Mouse (Mus musculus) layer of hippocampus, adult 8-10 months (tissue): ENCODE data around the gene Dst. TPM values are rescaled to one million over a fixed set of nuclear protein-coding genes. Genes with fewer than 3 reads are reported as not detected.

Source experiments
- DNase-seq, 2 experiments: peaks; one replicate each; pipeline ENCODE4 v3.0.0; 2022; ENCODE audit warnings: low spot score in 2 of 2
- total RNA-seq, 4 experiments: library from RNA; stranded (reverse); gene quantifications; 2 replicates each; pipeline ENCODE4 v1.2.4; 2022

The Dst gene
- total RNA-seq, 4 experiments from 2014 or later: 211 to 239 (median 222) TPM

DNA sequence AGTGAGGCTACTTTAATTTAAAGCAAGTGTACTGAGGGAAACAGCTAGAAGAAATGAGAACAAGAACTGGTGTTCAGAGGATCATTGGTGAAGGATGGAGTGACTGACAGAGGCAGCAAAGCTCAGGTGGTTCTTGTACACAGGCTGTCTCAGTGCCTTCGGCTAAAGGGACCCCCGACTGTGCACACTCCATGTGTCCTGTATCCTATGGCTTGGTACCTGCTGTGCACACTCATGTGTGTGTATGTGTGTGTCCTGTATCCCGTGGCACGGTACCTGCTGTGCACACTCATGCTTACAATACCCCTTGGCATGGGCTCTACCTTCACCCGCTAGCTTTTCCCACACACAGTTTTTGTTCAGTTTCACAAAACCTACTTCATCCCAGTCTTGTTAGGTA, 217.1 kb downstream of the Dst start:
- no peak for DNase-seq

DNA sequence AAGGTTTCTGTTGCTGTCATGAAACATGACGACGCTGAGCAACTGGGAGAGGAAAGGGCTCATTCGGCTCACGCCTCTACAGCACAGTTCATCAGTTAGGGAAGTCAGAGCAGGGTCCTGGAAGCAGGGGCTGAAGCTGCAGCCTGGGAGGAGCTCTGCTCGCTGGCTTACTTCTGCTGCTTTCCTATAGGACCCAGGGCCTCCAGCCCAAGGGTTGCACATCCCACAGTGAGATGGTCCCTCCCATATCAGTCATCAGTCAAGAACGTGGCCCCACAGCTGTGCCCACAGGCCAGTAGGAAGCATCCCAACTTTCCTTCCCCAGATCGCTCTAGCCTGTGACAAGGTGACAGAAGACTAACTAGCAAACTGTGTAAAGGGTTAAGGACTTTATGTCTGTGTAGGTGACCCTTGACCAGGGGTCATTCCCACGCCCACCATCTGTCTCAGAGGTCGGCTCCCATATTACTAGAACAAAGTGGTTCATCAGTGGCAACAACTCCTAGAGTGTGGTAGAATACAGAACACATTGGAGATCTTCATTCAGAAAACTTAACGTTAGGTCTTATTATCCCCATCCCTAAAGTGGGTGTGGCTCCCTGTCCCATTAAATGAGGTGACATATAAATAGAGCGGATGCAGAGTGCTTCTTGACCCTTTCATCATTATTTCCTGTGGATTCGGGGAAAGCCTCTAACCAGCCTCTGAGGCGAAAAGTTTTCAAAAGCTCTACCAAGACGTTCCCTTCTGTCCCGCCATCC, 219.9 kb downstream of the Dst start:
- no peak for DNase-seq

DNA sequence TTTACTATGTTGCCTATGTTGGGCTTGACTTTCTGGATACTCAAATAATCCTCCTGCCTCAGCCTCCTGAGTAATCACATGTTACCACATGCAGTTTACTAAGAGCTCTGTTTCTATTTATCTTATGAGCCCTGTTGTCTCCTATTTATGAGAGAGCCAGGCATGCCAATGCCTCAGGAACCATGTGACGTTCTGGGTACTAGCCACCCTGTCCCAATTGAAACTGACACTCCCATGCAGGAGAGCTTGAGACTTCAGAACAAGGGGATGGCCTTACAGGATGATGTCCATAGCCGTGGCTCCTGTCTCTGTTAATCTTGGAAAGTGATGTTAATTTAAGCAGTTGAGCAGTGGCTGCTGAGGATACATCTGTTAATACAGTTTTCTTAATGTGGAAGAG, 220.8 kb downstream of the Dst start:
- DNase-seq: no peak

DNA sequence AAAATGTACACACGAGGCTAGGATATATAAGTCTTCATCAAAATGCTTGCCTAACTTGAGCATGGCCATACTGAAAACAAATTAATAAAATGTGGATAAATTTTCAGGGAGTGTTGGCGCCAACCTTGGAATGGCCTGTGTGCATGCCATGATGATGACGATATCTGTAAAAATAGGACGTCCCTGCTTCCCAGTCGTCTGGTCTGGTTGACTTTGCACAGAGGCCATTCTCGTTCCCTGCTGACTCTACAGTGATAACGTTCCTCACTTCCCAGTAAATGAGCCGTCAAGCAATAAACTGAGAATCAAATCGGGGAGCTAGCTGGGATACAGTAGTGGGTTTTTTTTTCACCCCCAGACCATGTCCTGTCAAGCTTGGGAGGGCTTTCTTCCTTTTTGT, 221.7 kb downstream of the Dst start:
- DNase-seq: no peak

DNA sequence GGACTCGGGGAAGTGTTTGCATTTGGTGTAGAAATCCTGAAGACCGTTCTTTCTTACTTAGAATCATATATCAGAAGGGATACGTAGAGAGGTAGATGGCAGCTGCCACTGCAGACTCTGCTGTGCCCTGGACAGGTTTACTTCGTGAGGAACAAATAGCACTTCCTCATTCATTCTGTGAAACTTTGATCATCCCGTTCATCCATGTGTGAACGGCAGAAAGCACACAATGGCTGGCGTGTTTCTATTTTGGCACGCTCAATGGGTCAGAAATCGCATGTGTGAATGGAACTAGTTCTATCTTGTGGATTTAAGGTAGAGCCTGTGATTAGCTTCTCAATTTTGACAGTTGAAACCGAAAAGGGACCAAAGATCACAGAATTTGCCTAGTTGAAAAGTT, 222.8 kb downstream of the Dst start:
- no peak for DNase-seq

DNA sequence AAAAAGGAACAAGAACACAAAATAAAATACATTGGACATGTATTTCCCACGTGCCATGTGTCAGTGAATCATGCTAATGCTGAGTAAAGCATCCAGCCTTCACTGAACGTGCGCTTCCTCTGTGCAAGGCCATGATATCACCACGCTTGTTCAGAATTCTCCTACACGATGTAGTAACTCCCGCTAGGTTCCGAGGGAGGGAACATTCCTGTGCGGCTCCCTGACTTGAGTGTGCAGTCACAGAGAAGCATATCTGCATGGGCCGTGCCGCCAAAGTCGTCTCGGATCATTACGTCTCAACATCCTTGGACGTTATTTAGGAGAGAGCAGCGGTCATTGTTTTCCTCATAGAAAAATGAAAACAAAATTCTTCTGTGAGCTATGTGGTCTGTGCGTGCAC, 224.8 kb downstream of the Dst start:
- no peak for DNase-seq

DNA sequence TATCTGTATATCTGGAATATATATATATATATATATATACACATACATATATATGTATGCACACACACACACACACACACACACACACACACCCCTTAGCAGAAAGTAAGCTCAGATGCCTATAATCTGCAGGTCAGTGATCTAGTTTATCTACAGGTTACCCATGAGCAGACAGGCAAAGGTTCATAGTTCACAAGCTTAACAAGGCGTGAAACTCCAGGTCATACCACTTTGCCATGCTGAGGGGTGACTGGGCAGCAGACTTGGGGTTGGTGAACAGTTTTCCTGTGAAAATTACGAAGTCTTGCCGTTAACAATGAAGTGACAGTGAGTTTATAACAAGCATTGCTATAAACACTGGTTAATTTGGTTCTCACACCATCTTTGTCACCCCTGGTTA, 227.5 kb downstream of the Dst start:
- no peak for DNase-seq

DNA sequence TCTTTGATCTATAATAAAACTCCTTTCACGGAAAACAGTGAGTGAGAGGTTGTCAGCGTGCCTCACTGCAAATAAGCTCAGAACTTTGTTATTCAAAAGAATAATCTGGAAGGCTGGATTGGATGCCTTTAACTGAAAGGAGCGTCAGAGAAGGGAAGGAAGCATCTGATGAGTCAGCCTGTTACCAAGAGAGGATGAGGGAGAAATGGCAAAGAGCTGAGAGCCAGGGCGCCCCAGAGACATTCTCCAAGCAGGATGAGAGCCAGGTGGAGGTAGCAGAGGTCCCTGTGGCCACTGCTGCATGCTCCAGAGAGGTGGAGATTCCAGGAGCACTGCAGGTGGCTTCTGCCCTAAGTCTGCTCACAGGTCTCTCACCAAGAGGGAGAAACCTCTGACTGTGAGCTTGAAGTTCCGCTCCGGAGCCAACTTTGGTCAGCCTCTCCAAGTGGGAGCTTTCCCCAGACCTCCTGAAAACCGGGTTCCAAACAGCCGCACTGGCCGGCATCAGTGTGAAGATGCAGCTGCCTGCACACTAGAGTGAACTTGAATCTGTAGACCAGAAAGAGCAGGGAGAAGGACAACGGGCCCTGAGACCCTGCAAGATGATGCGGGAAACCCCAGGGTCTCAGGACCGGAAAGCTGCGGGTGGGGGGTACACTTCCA, 231.3 kb downstream of the Dst start:
- DNase-seq: no peak

DNA sequence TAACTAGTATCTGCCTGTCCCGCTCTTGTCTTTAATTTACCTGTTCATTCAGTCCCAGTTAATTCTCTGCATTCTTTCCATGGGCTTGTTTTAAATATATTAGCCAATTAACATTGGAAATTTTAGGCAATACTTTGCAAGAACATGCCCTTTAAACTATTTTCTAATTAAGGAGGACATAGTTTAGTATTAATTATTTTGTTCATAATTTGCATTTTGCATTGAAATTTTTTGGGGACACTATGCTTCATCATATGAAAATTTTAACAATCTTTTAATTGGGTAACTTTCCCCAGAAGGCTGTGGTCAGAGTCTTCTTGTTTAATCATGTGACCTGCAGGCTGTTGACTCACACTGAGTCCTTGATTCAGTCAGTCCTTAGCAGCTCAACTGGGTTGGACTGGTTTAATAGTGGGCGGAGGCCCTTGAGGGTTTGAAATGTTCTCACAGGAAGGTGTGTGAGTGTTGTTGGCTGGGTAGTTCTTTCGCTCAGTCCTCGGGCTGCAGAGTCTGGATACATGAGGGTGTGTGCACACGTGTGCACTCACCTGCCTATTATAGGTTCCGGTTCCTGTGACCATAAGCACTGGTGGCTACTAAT, 231.9 kb downstream of the Dst start:
- no peak for DNase-seq

DNA sequence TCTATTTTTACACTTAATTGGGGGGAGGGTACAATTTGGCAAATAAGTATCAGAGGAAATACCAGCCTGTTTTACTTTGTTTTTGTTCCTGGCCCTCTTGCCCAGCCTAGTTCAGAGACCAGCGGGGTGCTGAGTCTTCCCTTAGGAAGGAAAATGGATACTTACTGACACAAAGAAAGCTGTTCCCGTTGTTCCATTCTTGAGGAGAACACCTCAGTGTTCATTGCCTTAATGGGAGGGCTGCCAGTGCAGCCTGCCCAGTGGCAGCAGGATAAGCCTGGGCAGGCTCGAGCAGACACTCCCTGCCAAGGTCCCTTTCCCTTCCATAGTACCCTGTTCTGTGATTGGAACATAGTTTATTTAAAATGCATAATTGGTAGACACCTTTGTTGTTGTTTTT, 232.7 kb downstream of the Dst start:
- no peak for DNase-seq

DNA sequence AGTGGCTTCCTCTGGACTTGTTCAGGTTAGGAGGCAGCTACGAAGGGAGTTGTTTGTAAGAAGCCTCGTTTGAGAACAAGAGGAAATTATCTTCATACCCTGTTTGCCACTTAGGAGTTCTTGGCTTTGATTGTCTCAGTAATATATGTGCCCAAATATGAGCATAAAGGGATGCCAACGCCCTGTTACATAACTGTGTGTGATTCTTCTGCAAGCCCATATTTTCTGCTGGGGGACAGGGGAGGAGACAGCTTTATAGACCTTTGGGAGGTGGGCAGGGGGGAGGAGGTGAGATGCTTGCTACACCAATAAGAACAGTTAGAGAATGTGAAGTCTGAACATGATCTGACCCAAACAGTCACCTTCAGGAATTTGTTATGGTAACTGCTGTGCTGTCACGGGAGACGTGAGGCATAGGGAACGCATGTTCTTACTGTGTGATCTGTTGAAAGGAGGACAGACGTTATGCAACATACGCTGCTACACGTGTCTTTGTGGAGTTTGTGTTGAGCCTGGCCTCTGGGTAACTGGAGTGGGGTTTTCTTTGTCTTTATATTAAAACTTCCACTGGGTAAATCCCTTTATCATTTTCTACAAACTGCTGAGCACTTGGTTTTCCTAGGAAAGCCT, 235.0 kb downstream of the Dst start:
- no peak for DNase-seq

DNA sequence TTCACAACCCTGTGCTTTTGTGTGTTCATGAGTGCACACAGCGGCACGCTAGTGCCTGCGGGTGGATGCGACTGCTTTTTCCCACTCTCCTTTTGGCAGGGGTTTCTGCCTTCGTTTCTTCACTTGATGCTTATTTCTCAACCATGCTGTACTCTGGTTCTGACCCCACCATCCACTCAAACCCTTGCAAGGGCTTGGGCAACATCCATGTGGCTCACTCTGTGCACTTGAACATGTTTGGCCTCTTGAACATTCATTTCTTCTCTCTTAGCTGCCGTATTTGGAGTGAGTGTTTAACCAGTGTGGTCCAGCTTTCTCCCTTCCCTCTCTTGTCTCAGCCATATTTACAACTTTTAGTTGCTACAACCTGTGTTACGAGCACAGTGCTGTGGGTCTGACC, 236.8 kb downstream of the Dst start:
- DNase-seq: no peak

DNA sequence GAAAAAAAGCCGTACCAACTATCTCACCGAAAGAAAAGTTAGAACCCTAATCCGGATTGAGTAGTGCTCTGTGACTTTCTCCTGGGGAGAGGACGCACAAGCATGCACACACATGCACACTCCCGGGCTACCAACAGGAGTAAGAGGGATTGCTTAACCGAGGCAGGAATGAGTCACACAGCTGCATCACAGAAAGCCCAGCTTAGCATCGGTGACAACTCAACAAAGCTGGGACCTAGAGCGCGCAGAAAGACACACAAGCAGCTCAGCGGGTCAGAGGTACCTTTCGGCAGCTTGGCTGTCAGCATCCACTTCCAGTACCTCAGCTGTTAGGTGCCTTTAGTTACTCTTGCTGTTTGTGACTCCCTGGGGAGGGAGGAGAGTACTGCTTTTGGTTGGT, 240.0 kb downstream of the Dst start:
- no peak for DNase-seq

DNA sequence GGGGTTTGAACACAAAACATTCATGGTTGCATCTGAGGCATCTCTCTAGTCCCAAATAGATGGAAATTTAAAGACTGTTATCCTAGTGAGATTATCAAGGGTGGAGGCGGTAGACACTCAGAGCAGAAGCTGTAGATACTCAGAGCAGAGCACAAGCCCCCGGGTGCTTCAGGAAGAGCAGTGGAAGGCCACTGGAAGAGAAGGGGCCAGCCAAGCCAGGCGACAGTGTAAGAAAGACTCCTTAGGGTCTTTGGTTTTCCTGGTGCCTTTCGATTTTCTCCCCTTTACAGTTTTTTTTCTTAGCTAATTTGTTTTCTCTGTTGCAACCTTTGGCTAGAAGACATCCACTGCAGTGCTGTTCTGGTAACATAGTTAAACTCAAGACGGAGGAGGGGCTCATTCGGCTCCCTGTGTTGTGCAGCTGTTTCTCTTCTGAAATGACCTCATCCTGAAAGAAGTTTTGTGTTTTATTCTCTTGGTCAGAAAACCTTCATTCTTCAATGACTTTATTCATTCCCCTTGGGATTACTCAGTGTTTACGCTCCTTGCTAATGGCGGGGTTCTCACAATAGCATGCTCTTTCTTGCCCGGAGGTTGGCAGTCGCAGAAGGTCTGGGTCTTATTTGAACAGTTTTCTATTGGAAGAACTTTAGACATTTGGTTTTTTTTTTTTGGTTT, 242.5 kb downstream of the Dst start:
- DNase-seq: peak in 1 of 2 experiments; percentile 28

DNA sequence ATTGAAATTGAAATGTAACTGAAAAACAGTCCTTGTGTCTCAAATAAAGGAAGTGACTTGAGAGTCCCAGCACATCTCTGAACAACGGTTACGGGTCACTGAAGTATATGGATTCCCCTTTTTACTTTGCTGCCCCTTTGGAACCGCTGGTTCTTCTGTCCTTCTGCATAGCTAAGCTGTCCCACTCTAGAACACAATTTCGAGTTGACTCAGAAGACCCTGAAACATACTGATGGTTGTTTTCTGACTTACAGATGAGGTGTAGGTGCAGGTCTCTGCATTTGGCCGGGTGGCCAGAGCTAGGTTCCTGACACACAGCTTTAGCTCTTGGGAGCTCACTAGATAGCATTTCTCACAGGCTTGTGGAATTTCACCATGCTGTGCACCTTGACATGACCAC, 244.7 kb downstream of the Dst start:
- DNase-seq: no peak

DNA sequence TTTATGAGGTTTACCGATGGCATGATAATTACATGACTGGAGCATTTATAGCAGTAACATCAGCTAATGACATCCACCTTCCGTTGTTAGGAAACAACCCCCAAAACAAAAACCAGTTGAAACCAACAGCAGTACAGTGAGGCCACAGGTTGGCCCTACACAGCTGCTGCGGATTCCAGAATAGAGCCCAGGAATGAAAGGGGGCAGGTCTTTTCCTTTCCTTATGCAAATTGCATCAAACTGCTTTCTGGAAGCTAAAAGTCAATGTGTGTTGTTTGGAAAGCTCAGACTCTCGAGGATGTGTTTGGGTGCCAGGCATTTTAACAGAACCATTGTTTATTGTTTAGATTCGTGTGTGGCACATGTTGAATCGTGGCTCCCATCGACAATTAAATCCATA, 248.0 kb downstream of the Dst start:
- no peak for DNase-seq

DNA sequence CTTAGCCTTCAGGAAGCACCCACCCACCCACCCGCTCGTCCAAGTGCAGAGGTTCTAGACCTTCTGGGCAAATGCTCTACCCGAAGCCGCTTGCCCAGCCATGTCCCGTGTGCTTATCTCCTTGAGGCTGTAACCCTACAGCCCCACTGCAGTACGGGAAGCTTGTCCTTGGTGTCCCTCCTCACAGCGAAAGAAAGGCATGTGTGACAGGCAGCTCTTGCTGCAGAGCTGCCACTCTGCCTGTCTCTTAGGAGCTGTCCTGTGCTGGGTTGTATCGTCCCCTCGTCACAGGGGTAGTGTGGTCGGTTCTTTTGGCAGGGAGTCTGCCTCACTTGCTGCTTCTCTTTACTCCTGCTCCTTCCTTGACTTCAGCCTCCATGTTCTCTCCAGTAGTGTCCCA, 249.7 kb downstream of the Dst start:
- DNase-seq: no peak

DNA sequence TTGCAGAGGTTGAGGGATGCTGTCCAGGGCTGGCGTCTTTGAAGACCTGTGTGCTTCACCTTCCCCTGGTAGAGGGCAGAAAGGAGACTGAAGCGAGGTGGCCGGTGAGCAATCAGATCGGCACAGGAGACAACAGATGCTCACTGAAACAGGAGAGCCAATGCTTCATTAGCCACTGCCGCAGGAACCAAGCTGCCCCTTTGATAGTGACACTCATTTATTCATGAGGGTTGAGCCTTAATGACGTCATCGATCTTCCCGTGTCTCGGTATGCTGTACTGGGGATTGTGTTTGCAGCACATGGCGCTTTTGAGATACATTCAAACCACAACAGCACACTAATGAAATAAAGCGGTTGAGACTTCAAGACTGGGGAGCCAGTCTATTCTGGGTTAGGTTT, 250.8 kb downstream of the Dst start:
- no peak for DNase-seq

DNA sequence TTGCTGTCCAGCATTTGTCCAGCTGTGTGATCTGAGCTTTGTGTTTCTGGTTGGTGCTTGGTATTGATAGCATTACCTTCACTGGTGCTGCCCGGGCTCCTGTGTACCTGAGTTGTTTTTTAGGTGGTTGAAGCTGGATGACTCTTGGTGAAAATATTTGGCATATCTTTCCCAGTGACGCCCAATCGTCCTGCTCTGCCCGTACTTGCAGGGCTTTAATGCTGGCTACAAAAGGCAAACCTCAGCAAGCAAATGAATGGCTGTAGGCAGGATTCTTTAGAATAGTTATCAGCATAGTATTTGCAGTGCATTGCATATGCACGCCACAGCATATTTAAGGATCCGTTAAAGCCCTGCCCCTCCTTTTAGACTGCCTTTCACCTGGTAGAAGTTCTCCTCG, 251.9 kb downstream of the Dst start:
- no peak for DNase-seq

DNA sequence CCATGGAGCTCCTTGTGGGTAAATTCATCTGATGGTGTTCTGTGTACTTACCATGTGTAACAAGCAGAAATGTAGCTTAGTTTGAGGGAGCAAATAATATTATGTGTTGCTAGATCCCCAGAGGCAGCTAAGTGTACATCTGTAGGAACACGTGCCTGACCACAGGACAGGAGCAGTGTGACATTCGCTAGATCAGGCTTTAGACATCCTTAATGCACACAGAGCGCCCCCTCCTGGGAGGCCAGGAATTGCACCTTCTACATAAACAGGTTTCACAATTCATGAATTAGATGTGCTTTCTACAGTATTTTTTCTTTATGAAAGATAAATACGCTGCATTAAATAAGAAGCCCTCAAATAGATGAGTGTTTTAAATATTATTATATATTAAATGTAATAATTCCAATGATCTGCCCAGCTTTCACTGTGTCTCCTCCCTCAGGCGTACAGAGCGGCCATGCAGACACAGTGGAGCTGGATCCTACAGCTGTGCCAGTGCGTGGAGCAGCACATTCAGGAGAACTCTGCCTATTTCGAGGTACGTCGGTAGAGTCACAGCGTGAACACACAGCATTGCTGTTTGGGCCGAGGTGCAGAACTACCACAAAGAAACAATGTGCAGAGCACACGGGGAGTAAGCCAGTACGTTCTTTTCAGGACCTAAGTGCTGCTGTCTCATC, 256.7 kb downstream of the Dst start:
- peak; percentile 76 to 92 for DNase-seq

DNA sequence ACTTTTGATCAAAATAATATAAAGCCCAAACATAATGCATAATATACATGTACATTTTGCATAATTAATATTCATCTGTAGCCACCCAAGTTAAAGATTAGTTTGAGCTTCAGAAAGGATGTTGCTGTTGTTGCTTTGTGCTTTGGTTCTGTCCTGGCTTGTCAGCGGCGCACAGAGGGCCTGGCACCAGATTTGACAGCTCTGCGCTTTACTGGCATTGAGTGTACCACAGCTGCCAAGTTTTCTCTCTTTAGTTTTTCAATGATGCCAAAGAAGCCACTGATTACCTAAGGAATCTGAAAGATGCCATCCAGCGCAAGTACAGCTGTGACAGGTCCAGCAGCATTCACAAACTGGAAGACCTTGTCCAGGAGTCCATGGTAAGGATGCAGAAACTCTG, 257.9 kb downstream of the Dst start:
- no peak for DNase-seq
